Mouse (Mus musculus) limb, embryonic 11.5 days (tissue): Measurements from ENCODE around the gene Armh3. TPM values are rescaled to one million over a fixed set of nuclear protein-coding genes. Genes with fewer than 3 reads are reported as not detected.

Experiments used
- ATAC-seq: fragments of 200-750 bp; cut with Nextera tagmentation; 2 replicates; pipeline ENCODE4 v1.8.0; 2017; ENCODE audit warnings: low read depth; ENCODE audit not compliant: insufficient number of reproducible peaks, low FRiP score, low TSS enrichment
- DNase-seq: peaks from one replicate; pipeline ENCODE4 v3.0.0-alpha.2; 2015; ENCODE audit warnings: low spot score
- H3K27ac ChIP-seq: fragments of 300-500 bp; sonication (generic); replicated peaks from 2 replicates; pipeline ENCODE4 v1.5.1; 2014; ENCODE audit warnings: low read depth, mild to moderate bottlenecking, low read length
- H3K27me3 ChIP-seq: fragments of 300-500 bp; sonication (generic); 2 replicates; pipeline ENCODE4 v1.6.1; 2014; ENCODE audit warnings: mild to moderate bottlenecking, low read length, mixed read lengths; ENCODE audit not compliant: control insufficient read depth, insufficient read depth
- H3K36me3 ChIP-seq: fragments of 300-500 bp; sonication (generic); 2 replicates; pipeline ENCODE4 v1.6.1; 2014; ENCODE audit warnings: mild to moderate bottlenecking, low read length, moderate library complexity, mixed read lengths; ENCODE audit not compliant: control insufficient read depth, insufficient read depth
- H3K4me1 ChIP-seq: fragments of 300-500 bp; sonication (generic); 2 replicates; pipeline ENCODE4 v1.6.1; 2014; ENCODE audit warnings: low read length, mixed read lengths; ENCODE audit not compliant: control insufficient read depth, insufficient read depth
- H3K4me2 ChIP-seq: fragments of 300-500 bp; sonication (generic); 2 replicates; pipeline ENCODE4 v1.6.1; 2014; ENCODE audit warnings: low read depth, mild to moderate bottlenecking, moderate library complexity; ENCODE audit not compliant: severe bottlenecking
- H3K4me3 ChIP-seq: fragments of 300-500 bp; sonication (generic); 2 replicates; pipeline ENCODE4 v1.5.1; 2014; ENCODE audit warnings: low read depth, low read length
- H3K9ac ChIP-seq: fragments of 300-500 bp; sonication (generic); 2 replicates; pipeline ENCODE4 v1.6.1; 2014; ENCODE audit warnings: mild to moderate bottlenecking, low read length
- H3K9me3 ChIP-seq: fragments of 300-500 bp; sonication (generic); 2 replicates; pipeline ENCODE4 v1.6.1; 2016; ENCODE audit warnings: low read length; ENCODE audit not compliant: control insufficient read depth
- WGBS: fragments of 180-500 bp; shearing (Covaris S2); extraction: QIAGEN DNeasy Blood & Tissue Kit; methylation state at CpG from one replicate; pipeline ENCODE4 v1.1.7; 2014; 5-methylcytosine and 5-hydroxymethylcytosine counted together
- polyA plus RNA-seq: library from polyadenylated mRNA; unstranded; fragments of >200 nt; fragmentation: Nextera tagmentation; extraction: Ambion mirVana; gene quantifications from 2 replicates; pipeline ENCODE4 v1.2.1, GENCODE M21; 2014

The Armh3 gene
- polyA plus RNA-seq, 1 experiment from 2014 or later, result 15.0 TPM

- 74% methylated on average over 4 of the region's 4 CpGs for WGBS
- Histone ChIP-seq H3K36me3 (no peaks in the 10 kb centered on the region), H3K4me2 (no peak overlapping the region), H3K4me1 (no peaks in the 10 kb centered on the region), H3K4me3 (no peak overlapping the region), H3K27me3 (no peaks in the 10 kb centered on the region), H3K9me3 (no peaks in the 10 kb centered on the region), H3K9ac (no peak overlapping the region), H3K27ac (no peak overlapping the region)
- no peak for DNase-seq
- ATAC-seq, result no peak
These were observed 210.0 kb downstream of the Armh3 start for GRCm38 (mm10) chr19:45788337-45788736.

- no peak for ATAC-seq
- 79% methylated on average over 3 of the region's 3 CpGs for WGBS
These were observed 210.8 kb downstream of the Armh3 start for GRCm38 (mm10) chr19:45787450-45787849.

DNA sequence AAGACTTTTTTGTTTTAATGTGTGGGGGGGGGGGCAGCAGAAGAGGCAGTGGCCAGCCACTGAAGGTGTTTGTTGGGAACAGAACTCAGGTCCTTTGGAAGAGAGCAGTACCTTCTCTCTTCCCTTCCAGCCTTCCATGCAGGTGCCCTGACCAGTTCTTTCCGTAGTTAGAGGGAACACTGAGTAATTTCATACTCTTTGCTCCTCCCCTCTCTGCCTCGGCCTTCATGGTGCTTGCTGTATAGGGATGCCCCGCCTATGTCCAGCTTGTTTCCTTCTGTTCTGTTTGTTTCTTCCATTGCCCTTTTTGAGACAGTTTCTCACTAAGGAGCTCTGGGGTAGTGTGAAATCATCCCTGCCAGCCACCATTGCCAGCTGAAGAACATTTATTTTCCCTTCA lies 212.8 kb downstream of the Armh3 start:
- H3K4me1 ChIP-seq, result peaks cover 4% of the 10 kb centered on the region; the same call in 1 of the 2 replicates
- DNase-seq (no peak), ATAC-seq (no peak)
- no peak overlapping the region for H3K4me3 ChIP-seq
- no peak overlapping the region for H3K9ac ChIP-seq
- no peaks in the 10 kb centered on the region for H3K27me3 ChIP-seq
- no peaks in the 10 kb centered on the region for H3K36me3 ChIP-seq
- WGBS, result 74% methylated on average over 3 of the region's 3 CpGs
- no peak overlapping the region for H3K27ac ChIP-seq
- H3K4me2 ChIP-seq, result no peak overlapping the region
- H3K9me3 ChIP-seq, result no peaks in the 10 kb centered on the region

More at GRCm38 (mm10) chr19:45787450-45787849, 210.8 kb downstream of the Armh3 start:
- no peaks in the 10 kb centered on the region for H3K36me3 ChIP-seq
- H3K9me3 ChIP-seq, result no peaks in the 10 kb centered on the region
- no peak overlapping the region for H3K27ac ChIP-seq
- no peak for DNase-seq
- H3K4me1 ChIP-seq, result no peaks in the 10 kb centered on the region
- H3K4me2 ChIP-seq, result no peak overlapping the region
- H3K9ac ChIP-seq, result no peak overlapping the region
- H3K4me3 ChIP-seq, result no peak overlapping the region
- no peaks in the 10 kb centered on the region for H3K27me3 ChIP-seq

DNA sequence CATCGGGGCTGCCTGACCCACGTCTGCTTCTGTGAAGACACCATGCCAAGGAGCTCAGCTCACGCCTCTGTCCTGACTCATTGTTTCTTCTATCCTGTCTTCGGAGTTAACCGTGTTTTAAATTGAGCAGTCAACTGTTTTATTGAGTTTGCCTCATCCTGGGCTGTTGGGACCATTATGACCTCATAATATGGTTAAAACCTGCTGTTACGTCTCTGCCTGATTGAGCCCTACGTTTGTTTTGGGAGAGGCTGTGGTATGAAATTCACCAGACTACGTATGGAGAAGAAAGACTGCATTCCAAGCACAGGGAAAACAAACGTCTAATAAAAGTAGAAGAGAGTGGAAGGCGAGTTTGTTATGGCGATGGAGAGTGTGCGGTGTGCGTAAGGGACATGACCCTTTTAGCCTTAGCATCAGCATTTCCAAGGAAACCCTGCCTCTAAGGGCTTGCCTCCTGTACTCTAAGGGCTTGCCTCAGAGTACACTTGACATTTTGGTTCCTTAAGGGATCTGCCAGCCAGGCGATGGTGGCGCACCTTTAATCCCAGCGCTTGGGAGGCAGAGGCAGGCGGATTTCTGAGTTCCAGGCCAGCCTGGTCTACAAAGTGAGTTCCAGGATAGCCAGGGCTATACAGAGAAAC lies 214.2 kb downstream of the Armh3 start:
- peaks cover 4% of the 10 kb centered on the region; the same call in 1 of the 2 replicates for H3K4me1 ChIP-seq
- H3K4me3 ChIP-seq, result peak overlapping the region; percentile 100
- H3K27me3 ChIP-seq, result no peaks in the 10 kb centered on the region
- H3K27ac ChIP-seq, result no peak overlapping the region
- DNase-seq (no peak), ATAC-seq (no peak)
- peaks cover 6% of the 10 kb centered on the region; the same call in 1 of the 2 replicates for H3K36me3 ChIP-seq
- no peaks in the 10 kb centered on the region for H3K9me3 ChIP-seq
- H3K4me2 ChIP-seq, result peak overlapping the region; percentile 54
- peak overlapping the region; percentile 68 for H3K9ac ChIP-seq
- WGBS, result 37% methylated on average over 17 of the region's 17 CpGs

GRCm38 (mm10) chr19:45783181-45783932 lies 214.9 kb downstream of the Armh3 start, which contains the start of gene Mgea5:
Gene Mgea5 (minus strand): TSS chr19:45783837.
- Histone ChIP-seq H3K36me3 (peaks cover 6% of the 10 kb centered on the region; the same call in 1 of the 2 replicates), H3K4me1 (peaks cover 4% of the 10 kb centered on the region; the same call in 1 of the 2 replicates), H3K27me3 (no peaks in the 10 kb centered on the region), H3K4me3 (peak within 1 kb of the TSS; percentile 100), H3K4me2 (peak within 1 kb of the TSS; percentile 62), H3K9me3 (no peaks in the 10 kb centered on the region), H3K9ac (peak within 1 kb of the TSS; percentile 93), H3K27ac (peak within 1 kb of the TSS; percentile 94)
- ATAC-seq (peak; percentile 98), DNase-seq (peak; percentile 99)
- WGBS, result under 1% methylated on average over 67 of the region's 71 CpGs

DNA sequence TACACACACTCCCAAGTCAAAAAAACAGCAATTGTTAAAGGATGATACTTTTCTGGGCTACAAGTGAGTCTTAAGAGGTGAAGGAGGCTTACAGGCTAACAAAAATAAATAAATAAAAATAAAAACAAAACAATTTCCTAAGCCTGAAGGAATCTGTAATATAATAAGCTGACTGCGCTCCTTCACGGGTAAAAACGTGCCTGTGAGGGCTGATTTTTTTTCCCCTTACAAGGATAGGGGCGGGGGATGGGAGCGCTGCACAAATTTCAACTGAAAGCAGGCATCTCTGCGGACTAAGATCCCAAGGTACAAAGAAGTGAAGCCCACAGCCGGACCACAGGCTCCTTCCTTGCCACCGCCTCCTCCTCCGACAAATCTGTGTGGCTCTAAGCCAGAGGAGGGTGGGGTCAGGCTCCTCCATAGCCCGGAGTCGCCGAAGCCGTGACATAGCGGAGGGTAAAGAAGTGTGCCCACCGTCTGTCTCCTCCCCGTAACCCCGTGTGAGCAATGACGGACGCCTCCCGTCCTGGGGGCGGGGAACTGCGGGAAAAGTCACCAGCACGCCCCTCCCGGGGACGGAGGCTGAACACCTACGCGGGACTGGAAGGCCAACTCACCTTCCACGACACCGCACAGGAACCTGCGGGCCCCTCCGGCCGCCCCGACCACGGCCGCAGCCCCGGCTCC lies 215.8 kb downstream of the Armh3 start:
- Histone ChIP-seq H3K4me3 (peak overlapping the region; percentile 100), H3K4me2 (peak overlapping the region; percentile 62), H3K36me3 (peaks cover 9% of the 10 kb centered on the region; the same call in 1 of the 2 replicates), H3K9me3 (no peaks in the 10 kb centered on the region), H3K27ac (peak overlapping the region; percentile 94), H3K4me1 (peaks cover 4% of the 10 kb centered on the region; the same call in 1 of the 2 replicates), H3K27me3 (no peaks in the 10 kb centered on the region), H3K9ac (peak overlapping the region; percentile 93)
- WGBS, result under 1% methylated on average over 36 of the region's 36 CpGs
- ATAC-seq (peak; percentile 54), DNase-seq (peak; percentile 80)

DNA sequence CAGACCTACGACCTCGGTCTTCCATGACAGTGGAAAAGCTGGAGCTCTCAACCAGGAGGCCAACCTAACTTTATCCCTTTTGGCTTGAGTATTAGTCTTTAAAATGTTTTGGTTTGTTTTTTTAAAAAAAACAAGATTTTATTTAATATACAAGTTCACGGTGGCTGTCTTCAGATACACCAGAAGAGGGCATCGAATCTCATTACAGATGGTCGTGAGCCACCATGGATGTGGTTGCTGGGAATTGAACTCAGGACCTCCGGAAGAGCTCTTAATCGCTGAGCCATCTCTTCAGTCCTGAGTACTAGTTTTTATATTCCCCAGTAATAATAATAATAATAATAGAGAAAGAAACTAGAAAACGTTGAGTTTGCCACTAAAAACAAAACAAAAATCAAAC lies 216.6 kb downstream of the Armh3 start:
- no peak for DNase-seq
- 69% methylated on average over 8 of the region's 8 CpGs for WGBS
- H3K27me3 ChIP-seq, result no peaks in the 10 kb centered on the region
- H3K4me2 ChIP-seq, result peak overlapping the region; percentile 62
- ATAC-seq, result no peak
- peak overlapping the region; percentile 100 for H3K4me3 ChIP-seq
- H3K27ac ChIP-seq, result no peak overlapping the region
- no peaks in the 10 kb centered on the region for H3K9me3 ChIP-seq
- H3K9ac ChIP-seq, result no peak overlapping the region
- H3K4me1 ChIP-seq, result peaks cover 4% of the 10 kb centered on the region; the same call in 1 of the 2 replicates
- peaks cover 9% of the 10 kb centered on the region; the same call in 1 of the 2 replicates for H3K36me3 ChIP-seq

DNA sequence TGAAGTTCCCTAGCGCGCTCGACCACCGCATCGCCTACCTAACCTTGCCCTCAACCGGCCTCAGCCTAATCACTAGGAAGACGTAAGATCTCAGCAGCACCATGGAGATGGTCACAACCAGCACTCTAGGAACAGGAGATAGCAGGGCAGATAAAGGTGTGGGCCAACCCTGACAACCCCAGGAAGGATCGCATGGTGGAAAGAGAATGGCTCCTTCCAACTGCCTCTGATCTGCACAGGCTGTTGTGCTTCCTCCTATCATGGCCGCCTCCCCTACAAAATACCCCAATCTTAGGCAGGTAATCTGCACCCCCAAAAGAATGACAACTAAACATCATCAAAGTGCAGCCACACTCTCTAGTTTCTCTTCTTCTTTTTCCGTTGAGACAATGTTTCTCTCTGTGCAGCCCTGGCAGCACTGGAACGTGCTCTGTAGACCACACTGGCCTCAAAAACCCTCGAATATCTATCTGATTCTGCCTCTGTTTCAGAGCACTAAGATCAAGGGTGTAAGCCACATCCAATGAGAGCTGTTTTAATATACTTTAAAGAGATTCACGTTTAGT lies 217.9 kb downstream of the Armh3 start:
- no peak overlapping the region for H3K4me3 ChIP-seq
- 92% methylated on average over 13 of the region's 13 CpGs for WGBS
- ATAC-seq (no peak), DNase-seq (no peak)
- no peaks in the 10 kb centered on the region for H3K27me3 ChIP-seq
- H3K9me3 ChIP-seq, result no peaks in the 10 kb centered on the region
- no peak overlapping the region for H3K4me2 ChIP-seq
- H3K9ac ChIP-seq, result no peak overlapping the region
- H3K27ac ChIP-seq, result no peak overlapping the region
- peaks cover 4% of the 10 kb centered on the region; the same call in 1 of the 2 replicates for H3K4me1 ChIP-seq
- peaks cover 14% of the 10 kb centered on the region; the same call in 1 of the 2 replicates for H3K36me3 ChIP-seq
